In genomic region chr2:141217925-141218324, GRCm38 (mm10) we compare ENCODE assay signal across 16 mouse cellular contexts.
DNase-seq lines count a peak whose midpoint lies in the region; ATAC-seq lines count a peak whose summit lies in the region.
"Had no signal": no experiment of that assay in that cellular context is flagged by ENCODE, and none has a peak within 500 bp of the region (broad histone marks: within the 10 kb centered on the region; RNA-seq: fewer than 3 reads in every experiment).

No protein-coding gene starts in this region.

- no peak overlapping the region for H3K9ac ChIP-seq in hindbrain, embryonic 12.5 days
- no peak overlapping the region for H3K9ac ChIP-seq in hindbrain, embryonic 13.5 days
- H3K9ac ChIP-seq in forebrain, embryonic 14.5 days (ENCODE audit: low read length) = no peak overlapping the region
- H3K9ac ChIP-seq: embryonic facial prominence, embryonic 13.5 days; heart, embryonic 15.5 days had no signal

- peak; percentile 61; the same call in 1 of the 2 replicates for ATAC-seq in hindbrain, embryonic 12.5 days (ENCODE audit: low FRiP score)
- ATAC-seq in hindbrain, embryonic 13.5 days (ENCODE audit: low FRiP score) = no peak; the same call in 1 of the 2 replicates
- peak; percentile 63 for ATAC-seq in forebrain, embryonic 14.5 days
- ATAC-seq: intestine, embryonic 16.5 days had no signal

- H3K36me3 ChIP-seq in hindbrain, embryonic 12.5 days = no peaks in the 10 kb centered on the region
- H3K36me3 ChIP-seq in hindbrain, embryonic 13.5 days = peaks cover 3% of the 10 kb centered on the region; the same call in 1 of the 2 replicates
- no peaks in the 10 kb centered on the region for H3K36me3 ChIP-seq in forebrain, embryonic 14.5 days (ENCODE audit: control insufficient read depth, insufficient read depth, low read length)
- H3K36me3 ChIP-seq in heart, embryonic 10.5 days = no peaks in the 10 kb centered on the region; the same call in 1 of the 2 replicates
- H3K36me3 ChIP-seq: embryonic facial prominence, embryonic 13.5 days; heart, embryonic 15.5 days had no signal

- H3K27me3 ChIP-seq in hindbrain, embryonic 12.5 days = no peaks in the 10 kb centered on the region
- no peaks in the 10 kb centered on the region for H3K27me3 ChIP-seq in hindbrain, embryonic 13.5 days
- no peaks in the 10 kb centered on the region for H3K27me3 ChIP-seq in forebrain, embryonic 14.5 days (replicated peaks; ENCODE audit: control insufficient read depth, insufficient read depth, low read length)
- H3K27me3 ChIP-seq in heart, embryonic 10.5 days (ENCODE audit: insufficient read depth, poor library complexity, severe bottlenecking) = no peaks in the 10 kb centered on the region
- H3K27me3 ChIP-seq: embryonic facial prominence, embryonic 13.5 days; heart, embryonic 15.5 days had no signal

- WGBS in hindbrain, embryonic 12.5 days = 77% methylated on average over 3 of the region's 3 CpGs
- 75% methylated on average over 3 of the region's 3 CpGs for WGBS in hindbrain, embryonic 13.5 days
- WGBS in forebrain, embryonic 14.5 days = 39% methylated on average over 3 of the region's 3 CpGs
- WGBS in heart, embryonic 10.5 days = 78% methylated on average over 3 of the region's 3 CpGs

- no peak overlapping the region for H3K4me2 ChIP-seq in hindbrain, embryonic 12.5 days (replicated peaks)
- H3K4me2 ChIP-seq in hindbrain, embryonic 13.5 days = no peak overlapping the region
- H3K4me2 ChIP-seq in forebrain, embryonic 14.5 days (ENCODE audit: low read length) = no peak overlapping the region
- H3K4me2 ChIP-seq: embryonic facial prominence, embryonic 13.5 days; heart, embryonic 11.5 days; heart, embryonic 15.5 days had no signal

- no peaks in the 10 kb centered on the region for H3K4me1 ChIP-seq in hindbrain, embryonic 12.5 days
- H3K4me1 ChIP-seq in hindbrain, embryonic 13.5 days (replicated peaks) = no peaks in the 10 kb centered on the region; the same call in 1 of the 2 replicates
- no peaks in the 10 kb centered on the region for H3K4me1 ChIP-seq in forebrain, embryonic 14.5 days (ENCODE audit: control insufficient read depth, insufficient read depth, low read length)
- H3K4me1 ChIP-seq in heart, embryonic 10.5 days = no peaks in the 10 kb centered on the region
- H3K4me1 ChIP-seq: embryonic facial prominence, embryonic 13.5 days; heart, embryonic 15.5 days had no signal

- H3K4me3 ChIP-seq in hindbrain, embryonic 12.5 days = no peak overlapping the region
- no peak overlapping the region for H3K4me3 ChIP-seq in hindbrain, embryonic 13.5 days
- no peak overlapping the region for H3K4me3 ChIP-seq in forebrain, embryonic 14.5 days (ENCODE audit: low read depth, low read length)
- H3K4me3 ChIP-seq in heart, embryonic 10.5 days = no peak overlapping the region
- H3K4me3 ChIP-seq: embryonic facial prominence, embryonic 13.5 days; heart, embryonic 15.5 days had no signal

- peaks cover 6% of the 10 kb centered on the region; the same call in 1 of the 2 replicates for H3K9me3 ChIP-seq in hindbrain, embryonic 12.5 days (replicated peaks)
- peaks cover 10% of the 10 kb centered on the region; the same call in 1 of the 2 replicates for H3K9me3 ChIP-seq in hindbrain, embryonic 13.5 days
- peaks cover 11% of the 10 kb centered on the region; the same call in 1 of the 2 replicates for H3K9me3 ChIP-seq in forebrain, embryonic 14.5 days (replicated peaks; ENCODE audit: control insufficient read depth, low read length)
- peaks cover 3% of the 10 kb centered on the region; the same call in 1 of the 2 replicates for H3K9me3 ChIP-seq in heart, embryonic 10.5 days

- peak; percentile 12 to 15 for DNase-seq in cerebellum, postnatal 25 days
- no peak for DNase-seq in cerebellum, adult 11-12 months
- DNase-seq in forebrain, embryonic 14.5 days (ENCODE audit: low spot score) = peak; percentile 42
- DNase-seq in adrenal gland, postnatal 10 days = no peak
- no peak for DNase-seq in heart, embryonic 10.5 days (ENCODE audit: low spot score)
- DNase-seq: adrenal gland, postnatal 14 days; gastrocnemius, postnatal 10 days; heart, adult 18-20 months; heart, postnatal 14 days; kidney, adult 2 months had no signal

- no peak overlapping the region for H3K27ac ChIP-seq in hindbrain, embryonic 12.5 days
- H3K27ac ChIP-seq in hindbrain, embryonic 13.5 days = no peak overlapping the region
- no peak overlapping the region for H3K27ac ChIP-seq in forebrain, embryonic 14.5 days (ENCODE audit: low read depth, low read length)
- H3K27ac ChIP-seq in heart, embryonic 10.5 days = no peak overlapping the region
- H3K27ac ChIP-seq: embryonic facial prominence, embryonic 13.5 days; heart, embryonic 15.5 days had no signal

Comparison
In these comparisons a context has a peak if more than half of its experiments do, and no peak if none do; other contexts are left out.
1. DNase-seq: peak in cerebellum, postnatal 25 days (2 of 2) and forebrain, embryonic 14.5 days (single experiment); none in cerebellum, adult 11-12 months (single experiment), adrenal gland, postnatal 10 days (single experiment) and heart, embryonic 10.5 days (single experiment).